Mouse (Mus musculus) c-Kit-positive CD71-positive TER-119-negative erythroid progenitor cells, embryonic 14.5 days (primary cell): ENCODE data around the gene Sh3bp4.

Experiments used
- DNase-seq: peaks from one replicate; pipeline ENCODE4 v3.0.0-alpha.2; 2013; ENCODE audit warnings: low read depth

The Sh3bp4 gene

DNA sequence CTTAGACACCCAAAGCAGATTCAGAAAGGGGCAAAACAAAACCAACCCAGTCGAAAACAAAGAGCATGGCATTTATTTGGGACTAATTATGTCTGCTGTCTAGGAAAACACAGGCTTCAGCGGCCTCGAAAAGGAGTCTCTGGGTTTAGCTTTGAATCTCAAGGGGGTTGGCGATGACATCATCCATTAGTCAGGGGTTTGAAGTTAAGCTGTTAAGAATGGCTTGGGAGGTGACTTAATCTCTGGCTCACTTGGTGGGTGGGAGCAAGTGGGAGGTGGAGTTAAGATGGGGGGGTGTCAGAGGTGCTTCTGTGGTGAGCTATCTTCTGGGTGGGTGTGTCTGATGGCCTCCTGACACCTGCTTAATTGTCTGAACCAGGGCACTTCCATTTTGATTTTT is 117.9 kb downstream of the Sh3bp4 start:
- no peak for DNase-seq

DNA sequence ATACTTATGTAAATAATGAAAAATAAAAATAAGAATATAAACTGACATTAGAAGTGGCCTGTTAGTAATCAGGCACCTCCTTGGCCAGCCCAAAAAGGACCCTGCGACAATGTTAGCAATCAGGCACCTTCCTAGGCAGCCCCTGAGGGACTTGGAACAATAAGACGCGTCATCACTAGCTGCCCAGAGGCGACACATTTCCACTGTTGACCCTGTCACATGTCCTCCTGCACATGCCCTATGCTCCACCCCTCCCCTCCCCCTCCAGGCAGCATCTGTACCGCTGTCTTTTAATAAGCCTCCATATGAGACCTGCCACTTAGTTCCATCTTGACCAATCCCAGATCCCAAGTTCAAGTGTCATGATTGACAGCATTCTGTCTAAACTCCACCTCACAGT is 119.0 kb downstream of the Sh3bp4 start:
- no peak for DNase-seq

DNA sequence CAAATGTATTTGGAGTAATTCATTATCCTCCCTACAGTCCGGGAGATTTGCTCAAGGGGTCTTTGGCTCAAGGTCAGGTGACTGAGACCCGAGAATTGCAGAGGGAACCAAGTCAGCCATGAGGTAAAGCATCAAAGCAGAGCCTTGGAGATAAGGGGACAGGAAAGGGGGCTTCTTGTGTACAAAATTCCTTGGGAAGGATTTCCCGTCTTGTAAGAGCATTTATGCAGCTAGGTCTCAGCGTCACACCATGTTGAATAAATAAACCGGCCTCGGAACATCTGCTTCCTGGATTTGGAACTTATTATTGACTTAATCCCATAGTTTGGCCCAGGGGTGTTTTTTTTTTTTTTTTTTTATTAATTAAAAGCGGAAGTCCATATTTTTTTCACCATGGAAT is 120.4 kb downstream of the Sh3bp4 start:
- no peak for DNase-seq

DNA sequence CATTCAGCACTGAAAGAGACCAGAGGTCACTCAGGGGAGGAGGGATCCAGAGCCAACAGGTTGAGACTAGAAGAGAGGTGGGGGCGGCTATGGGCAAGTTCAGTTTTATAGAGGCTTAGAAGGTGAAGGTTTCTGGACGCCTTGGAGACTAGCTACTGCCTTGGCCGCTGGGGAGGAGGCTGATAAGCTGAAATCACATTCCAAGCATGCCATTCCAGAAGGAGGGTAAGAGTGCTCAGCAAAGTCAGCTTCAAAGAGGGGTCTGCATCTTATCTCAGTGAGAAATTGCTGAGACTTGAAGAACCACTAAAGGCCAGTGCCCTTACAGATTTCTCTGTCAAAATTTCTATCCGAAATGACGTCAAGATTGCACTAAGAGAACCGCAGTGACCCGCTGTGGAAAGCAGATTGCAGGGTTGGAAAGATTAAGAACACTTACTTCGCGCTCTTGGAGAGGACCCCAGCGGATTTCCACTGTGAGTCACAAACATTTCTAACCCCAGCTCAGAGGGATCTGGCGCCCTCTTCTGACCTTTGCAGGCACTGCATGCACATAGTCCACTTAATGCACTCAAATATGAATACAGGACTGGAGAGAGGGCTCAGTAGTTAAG is 121.0 kb downstream of the Sh3bp4 start:
- DNase-seq: peak; percentile 11

DNA sequence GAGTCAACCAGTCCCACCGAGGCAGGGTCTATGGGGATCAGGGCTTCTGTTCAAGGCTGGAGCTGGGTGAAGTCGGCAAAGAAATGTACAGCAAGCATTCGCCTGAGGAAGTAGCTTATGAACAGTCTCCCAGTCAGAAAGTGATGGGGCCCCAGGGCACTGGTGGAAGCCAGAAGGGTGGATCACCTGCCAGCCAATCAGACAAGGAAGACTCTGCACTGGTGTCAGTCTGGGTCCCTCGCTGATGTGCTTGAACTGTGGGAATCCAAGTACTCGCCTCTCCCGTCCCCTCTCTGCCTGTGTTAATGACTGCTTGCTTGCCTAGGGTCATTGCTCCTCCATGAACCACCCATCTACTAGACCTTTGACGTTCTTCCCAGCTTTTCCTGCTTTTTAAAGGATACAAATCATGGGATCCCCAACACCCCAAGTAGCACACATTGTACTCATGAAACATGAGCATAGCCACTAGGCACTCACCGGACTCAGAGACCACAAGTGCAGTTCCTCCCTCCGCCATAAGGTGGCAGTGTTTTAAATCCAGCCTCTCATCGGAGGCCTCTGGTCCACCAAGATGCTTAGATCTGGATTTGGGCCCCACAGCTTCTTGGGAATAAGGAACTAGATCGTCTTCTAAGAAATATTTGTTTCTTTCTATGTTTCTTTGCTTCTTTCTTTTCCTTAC is 122.5 kb downstream of the Sh3bp4 start:
- peak; percentile 7 for DNase-seq

DNA sequence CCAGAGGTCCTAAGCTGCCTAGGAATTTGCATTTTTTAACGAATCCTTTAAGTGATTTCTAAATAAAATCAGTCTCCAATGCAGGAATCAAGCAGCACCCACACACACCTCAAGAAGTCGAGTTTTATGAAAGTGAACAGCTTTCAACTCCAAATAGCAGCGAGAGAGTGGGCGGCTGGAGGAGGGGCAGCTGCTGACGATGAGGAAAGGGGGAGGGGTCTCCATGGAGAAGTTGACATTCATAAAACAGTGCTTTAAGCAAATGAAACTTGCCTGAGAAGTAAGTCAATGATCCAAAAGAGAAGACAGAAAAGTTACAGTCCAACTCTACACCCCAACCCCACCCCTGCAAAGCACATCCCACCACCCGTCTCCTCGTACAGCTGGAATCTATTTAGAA is 123.4 kb downstream of the Sh3bp4 start:
- DNase-seq: no peak

DNA sequence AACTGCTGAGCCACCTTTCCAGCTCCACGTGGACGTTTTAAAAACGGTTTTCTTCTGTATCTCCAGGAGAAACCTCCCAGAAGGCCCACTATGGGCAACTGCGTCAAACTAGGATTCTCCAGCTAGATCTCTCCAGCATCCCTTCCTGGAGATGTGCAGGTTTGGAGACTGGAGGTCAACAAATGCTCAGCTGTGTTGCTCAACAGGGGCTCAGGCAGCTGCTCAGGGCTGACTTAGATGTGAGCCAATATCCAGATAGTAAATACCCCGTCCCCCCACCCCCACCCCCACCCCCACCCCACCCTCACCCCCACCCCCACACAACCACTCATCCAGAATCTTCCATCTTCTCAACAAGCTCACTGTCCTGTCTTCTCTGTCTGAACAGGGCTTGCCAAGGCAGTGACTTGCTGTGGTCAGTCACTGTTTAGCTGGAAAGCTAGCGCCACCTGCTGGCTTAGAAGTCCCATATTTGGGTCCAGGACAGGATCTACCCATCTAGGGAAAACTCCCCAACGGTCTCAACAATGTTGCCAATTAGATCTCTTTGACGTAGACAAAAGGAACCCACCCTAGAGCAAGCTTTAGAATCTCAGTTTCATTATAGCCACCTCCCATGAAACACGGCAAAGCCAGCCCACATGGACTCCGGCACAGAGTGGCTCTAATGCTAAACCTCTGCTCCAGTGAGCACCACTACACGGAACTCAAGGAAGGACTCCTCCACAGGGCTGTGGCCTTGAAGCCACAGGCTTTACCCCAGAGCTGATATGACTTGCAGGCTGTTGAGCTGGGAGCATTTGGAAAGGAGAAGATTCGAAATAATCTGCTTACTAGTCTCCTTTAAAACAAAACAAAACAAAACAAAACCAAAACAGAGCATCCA is 125.9 kb downstream of the Sh3bp4 start:
- DNase-seq: peak; percentile 8
